Mouse (Mus musculus) hindbrain, embryonic 15.5 days (tissue): Measurements from ENCODE around the gene Lrch3. TPM values are rescaled to one million over a fixed set of nuclear protein-coding genes. Genes with fewer than 3 reads are reported as not detected.
"Not testable (repeated sequence)": the region's sequence is repeated elsewhere in the genome, so short reads cannot be mapped to it uniquely, and the experiment has no call there.

ENCODE experiments used
- ATAC-seq: fragments of 200-750 bp; cut with Nextera tagmentation; 2 replicates; pipeline ENCODE4 v1.8.0; 2017; ENCODE audit warnings: low read depth, moderate number of reproducible peaks, moderate TSS enrichment; ENCODE audit not compliant: low FRiP score
- H3K27ac ChIP-seq: fragments of 300-500 bp; sonication (generic); replicated peaks from 2 replicates; pipeline ENCODE4 v1.5.1; 2015; ENCODE audit warnings: mild to moderate bottlenecking, inconsistent platforms
- H3K27me3 ChIP-seq: fragments of 300-500 bp; sonication (generic); 2 replicates; pipeline ENCODE4 v1.6.1; 2015; ENCODE audit warnings: control low read depth, inconsistent platforms
- H3K36me3 ChIP-seq: fragments of 300-500 bp; sonication (generic); 2 replicates; pipeline ENCODE4 v1.6.1; 2015; ENCODE audit warnings: control low read depth, inconsistent platforms
- H3K4me1 ChIP-seq: fragments of 300-500 bp; sonication (generic); replicated peaks from 2 replicates; pipeline ENCODE4 v1.6.1; 2015; ENCODE audit warnings: control low read depth, inconsistent platforms
- H3K4me2 ChIP-seq: fragments of 300-500 bp; sonication (generic); 2 replicates; pipeline ENCODE4 v1.6.1; 2015; ENCODE audit warnings: moderate library complexity, mild to moderate bottlenecking, inconsistent platforms
- H3K4me3 ChIP-seq: fragments of 300-500 bp; sonication (generic); 2 replicates; pipeline ENCODE4 v1.5.1; 2015; ENCODE audit warnings: mild to moderate bottlenecking, inconsistent platforms
- H3K9ac ChIP-seq: fragments of 300-500 bp; sonication (generic); 2 replicates; pipeline ENCODE4 v1.6.1; 2015; ENCODE audit warnings: inconsistent platforms
- H3K9me3 ChIP-seq: fragments of 300-500 bp; sonication (generic); 2 replicates; pipeline ENCODE4 v1.6.1; 2016; ENCODE audit warnings: control low read depth, inconsistent platforms
- WGBS: fragments of 180-500 bp; shearing (Covaris S2); methylation state at CpG from one replicate; pipeline ENCODE4 v1.1.7; 2015; 5-methylcytosine and 5-hydroxymethylcytosine counted together
- polyA plus RNA-seq: library from polyadenylated mRNA; unstranded; fragments of >200 nt; fragmentation: Nextera tagmentation; extraction: Ambion mirVana; gene quantifications from 2 replicates; pipeline ENCODE4 v1.2.1, GENCODE M21; 2015

Gene Lrch3
- polyA plus RNA-seq, 1 experiment from 2014 or later, result 39.6 TPM

DNA sequence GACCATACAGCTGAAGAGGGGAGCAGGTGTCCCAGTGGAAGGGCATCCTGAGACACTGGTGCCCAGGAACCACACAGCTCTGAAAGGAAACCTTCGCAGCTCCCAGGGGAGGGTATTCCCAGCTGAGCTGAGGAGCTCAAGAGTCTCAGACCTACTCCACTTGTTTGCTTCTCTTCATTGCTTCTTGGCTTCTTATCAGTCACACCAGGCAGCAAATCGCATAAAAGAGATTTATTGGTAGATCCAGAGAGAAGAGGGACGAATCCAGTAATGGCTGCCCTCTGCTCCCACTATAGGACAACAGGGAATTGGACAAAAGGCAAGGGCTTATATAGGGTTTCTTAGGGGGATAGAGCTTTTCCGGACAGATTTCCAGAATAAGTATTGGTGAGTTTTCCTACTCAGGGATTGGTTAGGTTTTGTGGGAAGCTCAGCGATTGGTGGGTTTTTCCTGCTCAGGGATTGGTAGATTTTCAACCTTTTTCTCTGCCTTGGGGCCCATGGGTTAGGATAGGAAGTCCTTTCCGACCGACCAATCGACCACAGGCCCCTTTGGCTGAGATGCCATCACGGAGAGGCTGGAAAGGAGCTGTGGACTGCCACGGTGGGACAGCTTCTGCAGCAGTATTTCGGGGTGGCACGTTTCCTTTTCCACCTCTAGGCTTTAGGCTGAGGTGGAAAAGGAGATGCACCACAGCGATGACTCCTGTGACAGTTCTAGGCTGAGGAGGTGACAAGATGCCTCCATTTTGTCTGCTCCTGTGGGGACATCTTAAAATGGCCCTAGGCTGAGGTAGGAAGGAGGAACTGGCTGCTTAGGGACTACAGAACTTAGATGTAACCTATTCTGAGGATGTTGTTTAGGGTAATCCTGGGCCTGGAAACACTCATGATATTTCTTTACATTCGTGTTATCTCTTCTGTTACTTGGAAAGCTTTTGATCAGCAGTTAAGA lies 34.7 kb upstream of the Lrch3 start:
- H3K4me3 ChIP-seq, result peak overlapping the region; percentile 98
- H3K27me3 ChIP-seq, result no peaks in the 10 kb centered on the region
- no peaks in the 10 kb centered on the region for H3K36me3 ChIP-seq
- 86% methylated on average over 14 of the region's 14 CpGs for WGBS
- ATAC-seq, result no peak
- no peaks in the 10 kb centered on the region for H3K9me3 ChIP-seq
- H3K27ac ChIP-seq, result no peak overlapping the region
- peak overlapping the region; percentile 86 for H3K4me2 ChIP-seq
- H3K4me1 ChIP-seq, result peaks cover 37% of the 10 kb centered on the region
- H3K9ac ChIP-seq, result peak overlapping the region; percentile 91; the same call in 1 of the 2 replicates

DNA sequence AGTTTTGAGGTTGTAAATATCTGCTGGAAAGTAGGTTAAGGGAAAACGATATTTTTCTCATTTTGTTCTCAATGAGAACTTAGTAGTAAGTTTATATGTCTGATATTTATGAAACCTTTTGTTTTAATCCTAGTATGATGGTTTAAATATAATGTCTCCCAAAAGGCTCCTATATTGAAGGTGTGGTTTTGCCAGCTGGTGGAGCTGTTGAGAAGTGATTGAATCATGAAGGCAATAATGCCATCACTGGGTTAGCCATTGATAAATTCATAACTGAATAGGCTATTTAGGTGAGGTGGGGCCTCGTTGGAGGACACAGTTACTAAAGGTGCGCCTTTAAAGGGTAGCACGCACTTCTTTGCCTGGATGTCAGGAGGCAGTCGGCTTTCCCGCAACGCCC lies 32.4 kb upstream of the Lrch3 start:
- WGBS, result 75% methylated on average over 7 of the region's 7 CpGs
- Histone ChIP-seq H3K4me1 (peaks cover 28% of the 10 kb centered on the region), H3K9me3 (no peaks in the 10 kb centered on the region), H3K9ac (no peak overlapping the region), H3K36me3 (peaks cover 15% of the 10 kb centered on the region), H3K4me2 (no peak overlapping the region), H3K27ac (no peak overlapping the region), H3K27me3 (no peaks in the 10 kb centered on the region), H3K4me3 (no peak overlapping the region)
- ATAC-seq, result no peak

DNA sequence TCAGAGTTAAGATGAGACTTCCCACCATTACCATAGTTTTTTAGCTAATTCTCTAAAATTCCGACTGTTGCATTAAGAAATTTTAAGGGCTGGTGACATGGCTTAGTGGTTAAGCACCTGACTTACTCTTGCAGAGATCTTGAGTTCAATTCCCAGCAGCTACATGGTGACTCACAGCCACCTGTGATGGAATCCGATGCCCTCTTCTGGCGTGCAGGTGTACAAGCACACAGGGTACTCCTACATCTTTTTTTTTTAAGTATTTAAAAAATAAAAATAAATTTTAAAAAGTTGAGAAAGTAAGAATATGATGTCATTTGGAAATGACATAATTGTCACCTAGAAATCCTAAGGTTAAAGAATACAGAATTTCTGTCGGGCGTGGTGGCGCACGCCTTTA lies 25.9 kb upstream of the Lrch3 start:
- no peaks in the 10 kb centered on the region for H3K4me1 ChIP-seq
- H3K27me3 ChIP-seq, result no peaks in the 10 kb centered on the region
- H3K9me3 ChIP-seq, result no peaks in the 10 kb centered on the region
- no peak overlapping the region for H3K4me3 ChIP-seq
- H3K9ac ChIP-seq, result no peak overlapping the region
- peaks cover 50% of the 10 kb centered on the region for H3K36me3 ChIP-seq
- WGBS, result 90% methylated on average over 7 of the region's 7 CpGs
- H3K4me2 ChIP-seq, result no peak overlapping the region
- H3K27ac ChIP-seq, result no peak overlapping the region
- ATAC-seq, result no peak

DNA sequence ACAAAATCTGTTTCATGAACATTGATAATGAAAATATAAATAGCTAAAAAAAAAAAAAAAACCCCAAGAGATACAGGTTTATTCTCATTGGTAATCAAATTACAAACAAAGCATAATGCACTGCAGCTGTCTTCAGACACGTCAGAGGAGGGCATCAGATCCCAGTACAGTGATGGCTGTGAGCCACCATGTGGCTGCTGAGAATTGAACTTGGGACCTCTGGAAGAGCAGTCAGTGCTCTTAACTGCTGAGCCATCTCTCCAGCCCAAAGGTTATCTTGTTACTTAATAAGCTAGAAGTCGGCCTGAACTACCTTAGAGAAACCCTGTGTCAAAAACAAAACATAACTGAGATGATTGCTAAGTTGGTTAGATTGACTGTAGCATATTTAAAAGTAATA lies 24.0 kb upstream of the Lrch3 start:
- peaks cover 55% of the 10 kb centered on the region for H3K36me3 ChIP-seq

DNA sequence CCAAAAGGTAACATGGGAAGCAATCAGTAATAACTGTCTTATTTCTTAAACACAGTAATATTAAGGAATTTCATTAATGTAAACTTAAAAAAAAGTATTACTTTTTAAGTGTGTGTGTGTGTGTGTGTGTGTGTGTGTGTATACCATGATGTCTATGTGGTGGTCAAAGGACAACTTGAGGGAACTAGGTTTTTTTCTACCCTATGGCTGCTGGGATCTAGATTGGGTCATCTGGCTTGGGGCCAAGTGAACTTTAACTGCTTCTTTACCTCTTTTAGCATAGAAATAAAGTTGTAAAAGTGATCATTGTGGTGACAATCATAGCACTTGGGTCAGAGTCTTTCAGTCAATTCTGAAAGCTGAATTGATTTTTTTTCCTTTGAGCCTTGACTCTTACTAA lies 17.8 kb upstream of the Lrch3 start:
- Histone ChIP-seq H3K36me3 (peaks cover 51% of the 10 kb centered on the region), H3K9ac (no peak overlapping the region), H3K27ac (no peak overlapping the region), H3K4me1 (no peaks in the 10 kb centered on the region), H3K4me3 (no peak overlapping the region), H3K27me3 (no peaks in the 10 kb centered on the region), H3K9me3 (no peaks in the 10 kb centered on the region), H3K4me2 (no peak overlapping the region)
- no peak for ATAC-seq

More for the DNA sequence above, 24.0 kb upstream of the Lrch3 start:
- H3K4me1 ChIP-seq, result no peaks in the 10 kb centered on the region
- H3K9me3 ChIP-seq, result no peaks in the 10 kb centered on the region
- H3K9ac ChIP-seq, result no peak overlapping the region
- H3K27ac ChIP-seq, result no peak overlapping the region
- no peaks in the 10 kb centered on the region for H3K27me3 ChIP-seq
- WGBS, result 64% methylated on average over 2 of the region's 2 CpGs
- no peak overlapping the region for H3K4me3 ChIP-seq
- no peak for ATAC-seq
- no peak overlapping the region for H3K4me2 ChIP-seq

DNA sequence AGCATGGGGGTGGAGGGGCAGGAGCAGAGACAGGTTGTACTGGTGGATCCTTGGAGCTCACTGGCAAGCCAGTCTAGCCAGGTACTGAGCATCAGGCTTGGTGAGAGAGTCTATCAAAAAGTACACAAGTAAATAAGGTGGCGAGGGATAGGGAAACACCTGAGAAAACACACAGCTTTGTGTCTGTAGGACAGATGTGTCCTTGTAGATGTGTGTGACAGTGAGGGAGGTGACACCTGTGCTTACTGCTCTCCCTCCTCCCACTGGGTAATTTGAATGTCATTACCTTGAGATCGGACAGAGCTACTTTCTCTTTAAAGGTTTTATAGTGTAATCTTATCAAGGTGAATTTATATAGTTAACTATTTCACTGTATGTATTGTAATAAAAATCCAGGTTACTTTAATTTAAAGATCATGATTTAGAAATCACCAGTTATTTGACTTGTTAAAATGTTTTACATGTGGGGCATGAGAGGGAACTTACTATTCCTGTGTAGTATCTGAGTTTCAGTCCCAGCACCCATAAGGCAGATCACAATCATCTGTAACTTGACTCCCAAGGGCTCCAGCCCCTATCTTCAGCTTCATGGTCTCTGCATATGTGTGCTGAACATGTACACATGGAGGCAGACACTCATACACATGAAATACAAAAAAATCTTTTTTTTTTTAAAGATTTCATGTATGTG lies 12.4 kb upstream of the Lrch3 start:
- no peak overlapping the region for H3K9ac ChIP-seq
- H3K4me2 ChIP-seq, result no peak overlapping the region
- no peak overlapping the region for H3K27ac ChIP-seq
- ATAC-seq, result no peak
- H3K4me3 ChIP-seq, result no peak overlapping the region
- no peaks in the 10 kb centered on the region for H3K27me3 ChIP-seq
- 89% methylated on average over 2 of the region's 2 CpGs for WGBS
- no peaks in the 10 kb centered on the region for H3K4me1 ChIP-seq
- H3K9me3 ChIP-seq, result no peaks in the 10 kb centered on the region
- H3K36me3 ChIP-seq, result peaks cover 33% of the 10 kb centered on the region

DNA sequence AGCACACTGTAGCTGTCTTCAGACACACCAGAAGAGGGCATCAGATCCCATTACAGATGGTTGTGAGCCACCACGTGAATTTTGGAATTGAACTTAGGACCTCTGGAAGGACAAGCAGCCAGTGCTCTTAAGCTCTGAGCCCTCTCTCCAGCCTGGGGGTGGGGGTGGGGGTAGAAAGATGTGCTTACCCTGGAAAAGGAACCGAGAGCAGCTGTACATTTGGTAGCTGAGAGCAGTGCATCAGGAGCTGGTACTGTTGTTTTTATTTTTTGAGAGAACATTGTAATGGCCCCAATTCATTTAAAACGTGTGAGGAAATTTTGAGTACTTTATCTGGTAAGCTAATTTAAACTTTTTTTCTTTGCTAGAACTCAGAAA lies 11.9 kb upstream of the Lrch3 start:
- Histone ChIP-seq H3K4me3 (no peak overlapping the region), H3K27ac (no peak overlapping the region), H3K36me3 (peaks cover 38% of the 10 kb centered on the region), H3K4me1 (no peaks in the 10 kb centered on the region), H3K9ac (no peak overlapping the region), H3K4me2 (no peak overlapping the region), H3K9me3 (no peaks in the 10 kb centered on the region), H3K27me3 (no peaks in the 10 kb centered on the region)
- ATAC-seq, result no peak
- 75% methylated on average over 3 of the region's 3 CpGs for WGBS

DNA sequence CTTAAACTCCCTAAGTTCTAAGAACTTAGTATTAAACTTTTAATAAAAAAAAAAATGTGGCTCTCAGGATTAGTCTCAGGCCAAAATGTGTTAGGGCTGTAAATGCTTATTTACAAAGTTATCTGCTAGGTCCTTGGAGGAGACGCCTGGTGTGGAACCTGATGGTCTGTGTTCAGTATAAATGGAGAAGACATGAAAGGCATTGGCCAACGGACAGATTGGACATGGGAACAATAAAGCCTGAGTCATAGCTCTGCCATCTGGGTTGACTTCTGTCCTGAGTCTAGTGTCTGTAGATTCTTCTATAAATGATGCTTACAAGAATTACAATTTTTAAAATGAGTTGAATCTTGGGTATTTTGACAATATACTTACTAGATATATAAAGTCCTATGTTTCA lies 7.7 kb upstream of the Lrch3 start:
- H3K4me2 ChIP-seq, result no peak overlapping the region
- no peak overlapping the region for H3K9ac ChIP-seq
- peaks cover 23% of the 10 kb centered on the region for H3K36me3 ChIP-seq
- ATAC-seq, result no peak
- no peaks in the 10 kb centered on the region for H3K27me3 ChIP-seq
- H3K27ac ChIP-seq, result no peak overlapping the region
- H3K4me3 ChIP-seq, result no peak overlapping the region
- H3K9me3 ChIP-seq, result no peaks in the 10 kb centered on the region
- H3K4me1 ChIP-seq, result no peaks in the 10 kb centered on the region
- 80% methylated on average over 2 of the region's 2 CpGs for WGBS

DNA sequence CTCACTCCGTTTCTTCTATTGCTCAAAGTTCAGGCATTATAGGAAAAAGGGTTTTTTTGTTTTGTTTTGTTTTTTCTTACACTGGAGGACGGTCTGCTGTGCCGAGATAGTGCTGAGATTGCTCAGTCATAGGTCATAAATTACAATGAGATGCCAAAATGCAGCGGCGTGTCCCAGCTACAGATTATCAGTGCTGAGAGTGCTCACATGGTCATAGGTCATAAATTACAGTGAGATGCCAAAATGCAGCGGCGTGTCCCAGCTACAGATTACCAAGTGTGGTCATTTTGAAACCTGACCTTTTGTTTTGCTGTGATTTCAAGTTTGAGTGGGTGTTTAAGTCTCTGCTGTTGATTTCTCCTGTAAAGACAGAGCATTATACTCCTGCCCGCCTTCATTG lies 7.2 kb upstream of the Lrch3 start:
- H3K9me3 ChIP-seq, result no peaks in the 10 kb centered on the region
- peaks cover 23% of the 10 kb centered on the region for H3K36me3 ChIP-seq
- 86% methylated on average over 8 of the region's 8 CpGs for WGBS
- H3K4me2 ChIP-seq, result no peak overlapping the region
- no peak for ATAC-seq
- no peak overlapping the region for H3K4me3 ChIP-seq
- H3K27me3 ChIP-seq, result no peaks in the 10 kb centered on the region
- H3K4me1 ChIP-seq, result no peaks in the 10 kb centered on the region
- H3K9ac ChIP-seq, result no peak overlapping the region
- no peak overlapping the region for H3K27ac ChIP-seq

DNA sequence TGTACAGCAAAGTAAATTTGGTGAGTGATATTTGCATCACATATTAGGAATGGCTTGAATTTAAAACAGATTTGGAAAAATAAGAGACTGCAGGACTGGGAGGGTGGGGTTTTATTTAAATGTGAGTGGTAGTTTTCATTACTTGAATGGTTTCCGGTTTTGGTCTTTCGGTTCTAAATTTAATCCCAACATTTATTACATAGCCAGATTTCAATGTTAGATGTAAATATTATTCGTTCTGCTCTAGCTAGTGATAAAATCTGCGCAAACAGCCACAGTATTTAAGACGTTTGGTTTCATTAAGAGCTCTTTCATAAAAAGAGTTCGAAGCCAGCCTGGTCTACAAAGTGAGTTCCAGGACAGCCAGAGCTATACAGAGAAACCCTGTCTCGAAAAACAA lies 688 bp upstream of the Lrch3 start:
- Histone ChIP-seq H3K4me2 (peak overlapping the region; percentile 87), H3K27me3 (no peaks in the 10 kb centered on the region), H3K4me1 (peaks cover 13% of the 10 kb centered on the region), H3K27ac (no peak overlapping the region), H3K9me3 (no peaks in the 10 kb centered on the region), H3K36me3 (no peaks in the 10 kb centered on the region), H3K4me3 (peak overlapping the region; percentile 87; the same call in 1 of the 2 replicates), H3K9ac (no peak overlapping the region)
- ATAC-seq, result no peak
- 69% methylated on average over 7 of the region's 7 CpGs for WGBS

DNA sequence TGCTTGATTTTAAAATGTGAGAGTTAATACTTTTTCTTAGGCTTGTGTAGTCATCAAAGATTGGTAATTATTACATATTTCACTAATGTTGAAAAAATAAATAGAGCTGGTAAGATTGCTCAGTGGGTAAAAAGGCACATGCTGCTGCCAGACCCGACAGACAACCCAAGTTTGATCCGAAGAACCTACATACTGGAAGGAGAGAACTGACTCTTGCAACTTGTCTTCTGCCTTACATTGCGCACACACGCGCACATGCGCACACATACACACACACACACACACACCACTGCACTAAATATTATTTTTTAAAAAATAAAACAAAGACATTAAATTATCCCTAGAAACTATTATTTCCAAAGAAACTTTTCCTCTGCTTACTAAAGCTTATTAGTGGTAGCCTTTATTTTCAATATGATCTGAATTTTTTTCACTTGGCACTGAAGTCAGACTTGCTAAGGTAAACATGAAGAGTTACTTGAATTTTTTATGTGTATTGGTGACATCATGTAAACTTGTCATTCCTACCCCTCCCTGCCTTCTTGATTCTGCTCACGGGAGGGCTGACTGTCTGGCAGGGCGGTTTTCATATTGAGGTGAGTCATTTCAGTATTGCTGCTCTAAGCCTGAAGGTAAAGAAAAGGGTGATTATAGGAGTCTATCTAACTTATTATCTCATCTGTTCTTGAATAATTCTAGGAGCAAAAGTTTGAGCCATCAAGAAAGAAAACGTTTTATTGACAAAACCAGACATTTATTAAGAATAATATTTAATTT lies 1.6 kb downstream of the Lrch3 start:
- Histone ChIP-seq H3K4me1 (peaks cover 13% of the 10 kb centered on the region), H3K27ac (no peak overlapping the region), H3K9ac (no peak overlapping the region), H3K9me3 (0 out of 2 replicates have a peak, but pooled peaks cover 3% of the 10 kb centered on the region), H3K4me3 (peak overlapping the region; percentile 87), H3K27me3 (no peaks in the 10 kb centered on the region), H3K36me3 (no peaks in the 10 kb centered on the region), H3K4me2 (peak overlapping the region; percentile 87)
- 75% methylated on average over 9 of the region's 9 CpGs for WGBS
- no peak for ATAC-seq

DNA sequence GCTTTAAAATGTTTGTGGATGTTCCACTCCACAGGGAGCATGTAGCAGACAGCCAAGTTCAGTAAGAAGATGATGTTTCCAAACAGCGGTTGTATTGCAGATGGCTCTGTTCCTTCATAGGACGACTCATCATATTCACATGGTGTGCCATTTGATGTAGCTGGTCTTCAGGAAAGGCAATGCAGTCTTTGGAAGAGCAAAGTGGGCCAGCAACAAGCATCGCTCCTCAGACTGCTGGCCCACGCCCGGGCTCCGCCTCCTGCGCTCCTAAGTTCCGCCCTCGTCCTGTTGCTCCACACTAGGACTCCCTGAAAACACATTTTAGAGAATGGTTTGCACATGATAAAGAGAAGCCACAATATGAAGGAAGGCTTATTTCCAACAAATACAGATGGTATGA lies 12.7 kb downstream of the Lrch3 start:
- not testable (repeated sequence) for H3K36me3 ChIP-seq, H3K4me3 ChIP-seq, H3K9ac ChIP-seq, ATAC-seq, H3K27ac ChIP-seq, H3K9me3 ChIP-seq, H3K27me3 ChIP-seq, H3K4me2 ChIP-seq, H3K4me1 ChIP-seq
- WGBS, result 91% methylated on average over 9 of the region's 9 CpGs
